Mouse (Mus musculus): ENCODE measurements around the gene Cdk2. TPM values are rescaled to one million over a fixed set of nuclear protein-coding genes. Genes with fewer than 3 reads are reported as not detected.

Cdk2 gene
- polyA plus RNA-seq, 1 experiment, result not detected

DNA sequence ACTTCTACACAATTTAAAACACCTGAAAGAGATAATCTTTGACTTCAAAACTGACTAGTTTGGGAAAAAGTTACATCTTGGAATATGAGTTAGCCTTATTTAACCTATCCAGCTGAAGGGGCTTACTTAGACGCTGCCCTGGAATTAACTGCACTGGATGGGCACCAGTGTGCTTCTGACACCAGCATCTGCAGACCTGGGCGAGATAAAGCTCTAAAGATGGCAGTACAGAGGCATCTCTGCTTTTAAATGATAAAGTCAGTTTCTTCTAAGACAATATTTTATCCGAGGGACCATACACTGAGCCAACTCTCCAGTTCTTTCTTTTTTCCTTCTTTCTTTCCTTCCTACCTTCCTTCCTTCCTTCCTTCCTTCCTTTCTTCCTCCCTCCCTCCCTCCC lies 40.0 kb downstream of the Cdk2 start:
- Histone ChIP-seq H3K4me3 (ENCODE audit: insufficient read depth, low read depth, low read length) (no peak overlapping the region), H3K4me1 (ENCODE audit: control insufficient read depth, insufficient read depth, low read length) (no peaks in the 10 kb centered on the region), H3K27ac (ENCODE audit: insufficient read depth, low read depth, low read length) (no peak overlapping the region)
- 81% methylated on average over 3 of the region's 3 CpGs for WGBS
- no peak for TF ChIP-seq POLR2A (IDR thresholded peaks at IDR 0.05; ENCODE audit: insufficient read depth, low read depth, low read length)
- TF ChIP-seq CTCF (IDR thresholded peaks at IDR 0.05; ENCODE audit: insufficient read depth, low read depth, low read length), result no peak

DNA sequence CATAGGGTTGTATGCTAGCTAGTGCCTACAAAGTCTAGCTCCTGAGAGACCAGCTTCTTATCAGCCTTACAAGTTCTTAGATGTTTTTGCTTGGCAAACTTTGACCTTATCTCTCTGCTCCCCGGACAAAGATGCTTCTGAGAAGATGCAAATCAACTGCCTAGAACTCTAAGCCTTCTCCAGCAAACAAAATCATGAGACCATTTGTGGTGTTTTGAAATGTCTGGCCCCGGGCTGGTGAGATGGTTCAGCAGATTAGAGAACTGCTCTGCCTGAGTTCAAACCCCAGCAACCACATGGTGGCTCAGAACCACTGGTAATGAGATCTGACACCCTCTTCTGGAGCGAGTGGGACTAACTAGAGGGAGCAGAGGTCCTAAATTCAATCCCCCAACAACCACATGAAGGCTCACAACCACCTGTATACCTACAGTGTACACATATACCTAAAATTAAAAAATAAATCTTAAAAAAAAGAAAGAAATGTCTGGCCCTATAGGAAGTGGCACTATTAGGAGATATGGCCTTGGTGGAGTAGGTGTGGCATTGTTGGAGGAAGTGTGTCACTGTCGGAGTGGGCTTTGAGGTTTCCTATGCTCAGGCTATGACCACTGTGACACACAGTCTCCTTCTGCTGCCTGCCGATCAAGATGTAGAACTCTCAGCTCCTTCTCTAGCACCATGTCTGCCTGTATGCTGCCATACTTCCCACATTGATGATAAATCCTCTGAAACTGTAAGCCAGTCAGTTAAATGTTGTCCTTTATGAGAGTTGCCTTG lies 41.2 kb downstream of the Cdk2 start:
- TF ChIP-seq POLR2A (IDR thresholded peaks at IDR 0.05; ENCODE audit: insufficient read depth, low read depth, low read length), result no peak
- no peak for TF ChIP-seq CTCF (IDR thresholded peaks at IDR 0.05; ENCODE audit: insufficient read depth, low read depth, low read length)
- no peaks in the 10 kb centered on the region for H3K4me1 ChIP-seq (ENCODE audit: control insufficient read depth, insufficient read depth, low read length)
- WGBS, result 75% methylated on average over 5 of the region's 5 CpGs
- no peak overlapping the region for H3K4me3 ChIP-seq (ENCODE audit: insufficient read depth, low read depth, low read length)
- no peak overlapping the region for H3K27ac ChIP-seq (ENCODE audit: insufficient read depth, low read depth, low read length)

DNA sequence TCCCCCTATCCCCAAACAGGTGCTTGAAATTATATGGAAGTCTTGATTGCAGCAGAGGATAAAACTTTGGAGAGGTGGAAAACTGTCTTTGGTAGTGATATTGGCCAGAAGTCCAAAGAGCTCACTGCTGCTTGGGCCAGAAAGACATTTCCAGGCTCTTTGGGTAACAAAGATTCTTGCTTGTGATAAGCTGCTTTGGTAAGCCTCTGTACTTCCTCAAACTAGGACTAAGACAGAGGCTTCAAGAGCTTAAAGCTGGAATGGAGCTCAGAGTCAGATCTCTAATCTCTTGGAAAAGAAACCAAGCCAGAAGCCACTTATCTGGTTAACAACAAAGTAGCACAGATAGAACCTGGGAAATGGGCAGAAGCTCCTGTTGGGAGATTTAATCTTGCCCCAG lies 42.4 kb downstream of the Cdk2 start:
- TF ChIP-seq CTCF (IDR thresholded peaks at IDR 0.05; ENCODE audit: insufficient read depth, low read depth, low read length) (no peak), POLR2A (IDR thresholded peaks at IDR 0.05; ENCODE audit: insufficient read depth, low read depth, low read length) (no peak)
- Histone ChIP-seq H3K4me3 (ENCODE audit: insufficient read depth, low read depth, low read length) (no peak overlapping the region), H3K27ac (ENCODE audit: insufficient read depth, low read depth, low read length) (no peak overlapping the region), H3K4me1 (ENCODE audit: control insufficient read depth, insufficient read depth, low read length) (no peaks in the 10 kb centered on the region)

DNA sequence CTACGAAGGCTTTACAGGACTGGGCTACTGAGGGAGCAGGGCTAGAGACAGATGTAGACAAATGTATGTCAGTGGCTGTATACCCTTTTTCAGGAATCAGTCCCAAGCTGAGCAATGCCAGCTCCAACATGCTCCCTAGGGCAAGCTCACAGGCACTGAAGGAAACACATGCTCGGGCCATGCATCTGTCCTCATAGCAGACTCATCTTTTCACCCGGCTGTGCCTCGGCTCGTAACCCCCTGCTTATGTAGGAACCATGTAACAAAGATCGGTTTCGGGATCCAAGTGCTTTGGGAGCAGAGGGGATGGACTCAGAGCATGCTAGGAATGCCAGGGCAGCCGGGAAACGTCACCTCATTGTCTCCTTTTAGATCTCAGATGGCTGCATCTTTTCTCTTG lies 45.3 kb downstream of the Cdk2 start:
- WGBS, result 69% methylated on average over 9 of the region's 9 CpGs

DNA sequence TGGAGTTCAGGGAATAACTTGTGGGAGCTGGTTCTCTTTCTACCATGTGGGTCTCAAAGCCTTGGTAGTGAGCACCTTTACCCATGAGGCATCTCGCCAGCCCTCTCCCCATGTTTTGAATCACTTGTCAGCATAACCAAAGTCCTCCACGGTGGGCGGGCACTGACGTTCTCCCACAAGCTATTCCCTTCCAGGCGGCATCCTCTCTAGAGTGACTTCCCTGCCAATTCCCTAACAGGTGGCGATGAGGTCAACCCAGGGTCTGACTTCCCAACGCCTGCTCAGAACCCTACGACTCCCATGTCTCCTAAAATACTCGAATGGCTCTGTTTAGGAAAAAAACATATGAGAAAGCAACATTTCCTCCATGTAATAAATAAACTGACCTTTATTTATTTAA lies 47.0 kb downstream of the Cdk2 start:
- Histone ChIP-seq H3K4me3 (ENCODE audit: insufficient read depth, low read depth, low read length) (no peak overlapping the region), H3K4me1 (ENCODE audit: control insufficient read depth, insufficient read depth, low read length) (no peaks in the 10 kb centered on the region), H3K27ac (ENCODE audit: insufficient read depth, low read depth, low read length) (no peak overlapping the region)
- WGBS, result 66% methylated on average over 9 of the region's 9 CpGs
- TF ChIP-seq CTCF (IDR thresholded peaks at IDR 0.05; ENCODE audit: insufficient read depth, low read depth, low read length) (no peak), POLR2A (IDR thresholded peaks at IDR 0.05; ENCODE audit: insufficient read depth, low read depth, low read length) (no peak)

More for the DNA sequence above, 45.3 kb downstream of the Cdk2 start:
- no peak for TF ChIP-seq POLR2A (IDR thresholded peaks at IDR 0.05; ENCODE audit: insufficient read depth, low read depth, low read length)
- TF ChIP-seq CTCF (IDR thresholded peaks at IDR 0.05; ENCODE audit: insufficient read depth, low read depth, low read length), result no peak
- no peak overlapping the region for H3K27ac ChIP-seq (ENCODE audit: insufficient read depth, low read depth, low read length)
- H3K4me1 ChIP-seq (ENCODE audit: control insufficient read depth, insufficient read depth, low read length), result no peaks in the 10 kb centered on the region
- no peak overlapping the region for H3K4me3 ChIP-seq (ENCODE audit: insufficient read depth, low read depth, low read length)

DNA sequence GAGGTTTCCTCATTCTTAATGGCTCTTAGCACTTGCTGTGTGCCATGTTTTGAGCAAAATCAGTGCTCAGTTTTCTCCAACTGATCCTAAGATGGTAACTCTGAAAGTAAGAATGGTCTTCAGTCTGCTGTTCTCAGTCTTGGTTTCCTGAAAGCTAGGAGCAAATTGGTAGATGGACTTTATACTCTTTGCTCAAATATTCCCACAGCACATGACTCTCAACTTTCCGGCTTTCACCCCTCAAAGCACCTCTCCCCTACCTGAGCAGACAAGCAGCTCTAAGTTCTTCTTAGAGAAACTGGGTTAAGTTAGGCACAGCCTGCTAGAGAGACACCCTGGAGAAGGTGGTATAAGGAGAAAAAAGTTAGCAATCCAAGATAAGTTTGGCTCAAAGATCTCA lies 48.1 kb downstream of the Cdk2 start:
- TF ChIP-seq CTCF (IDR thresholded peaks at IDR 0.05; ENCODE audit: insufficient read depth, low read depth, low read length), result no peak
- no peak for TF ChIP-seq POLR2A (IDR thresholded peaks at IDR 0.05; ENCODE audit: insufficient read depth, low read depth, low read length)
- 94% methylated on average over 1 of the region's 1 CpGs for WGBS
- Histone ChIP-seq H3K27ac (ENCODE audit: insufficient read depth, low read depth, low read length) (no peak overlapping the region), H3K4me3 (ENCODE audit: insufficient read depth, low read depth, low read length) (no peak overlapping the region), H3K4me1 (ENCODE audit: control insufficient read depth, insufficient read depth, low read length) (no peaks in the 10 kb centered on the region)

DNA sequence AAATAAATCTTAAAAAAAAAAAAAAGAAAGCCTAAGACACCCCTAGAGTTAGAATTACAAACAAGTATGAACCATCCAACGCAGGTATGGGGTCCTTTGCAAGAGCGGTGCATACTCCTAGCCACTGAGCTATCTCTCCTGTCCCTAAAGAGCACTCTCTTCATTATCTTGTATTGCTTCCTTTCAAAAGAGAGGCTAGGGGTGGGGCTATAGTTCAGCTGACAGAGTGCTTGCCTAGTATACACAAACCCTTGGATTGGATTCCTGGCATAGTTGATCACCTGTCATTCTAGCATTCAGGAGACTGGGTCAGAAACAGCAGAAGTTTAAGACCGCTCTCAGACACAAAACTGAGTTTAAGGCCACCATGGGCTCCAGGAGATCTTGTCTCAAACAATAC lies 49.6 kb downstream of the Cdk2 start:
- H3K4me3 ChIP-seq (ENCODE audit: insufficient read depth, low read depth, low read length), result no peak overlapping the region
- H3K4me1 ChIP-seq (ENCODE audit: control insufficient read depth, insufficient read depth, low read length), result no peaks in the 10 kb centered on the region
- TF ChIP-seq POLR2A (IDR thresholded peaks at IDR 0.05; ENCODE audit: insufficient read depth, low read depth, low read length) (no peak), CTCF (IDR thresholded peaks at IDR 0.05; ENCODE audit: insufficient read depth, low read depth, low read length) (no peak)
- 96% methylated on average over 3 of the region's 3 CpGs for WGBS
- no peak overlapping the region for H3K27ac ChIP-seq (ENCODE audit: insufficient read depth, low read depth, low read length)

DNA sequence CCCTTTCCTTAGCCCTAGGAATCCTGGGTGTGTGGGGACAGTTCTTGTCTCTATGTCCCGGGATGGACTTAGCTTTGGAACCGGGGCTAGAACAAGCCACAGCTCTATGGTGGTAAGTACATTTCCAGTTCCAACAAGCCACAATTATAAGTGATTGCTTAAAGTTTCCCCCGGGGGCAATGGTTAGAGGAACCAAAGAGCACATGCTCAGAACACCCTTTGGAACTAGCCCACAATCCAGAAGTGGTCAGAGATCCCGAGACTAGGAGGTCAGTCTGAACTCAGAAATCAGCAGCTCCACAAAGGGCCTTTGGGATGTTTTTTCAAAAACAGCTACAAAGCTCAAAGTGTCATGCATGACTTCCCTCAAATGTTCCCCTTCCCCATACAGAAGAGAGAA lies 51.0 kb downstream of the Cdk2 start:
- H3K27ac ChIP-seq (ENCODE audit: insufficient read depth, low read depth, low read length), result no peak overlapping the region
- no peaks in the 10 kb centered on the region for H3K4me1 ChIP-seq (ENCODE audit: control insufficient read depth, insufficient read depth, low read length)
- no peak overlapping the region for H3K4me3 ChIP-seq (ENCODE audit: insufficient read depth, low read depth, low read length)
- no peak for TF ChIP-seq CTCF (IDR thresholded peaks at IDR 0.05; ENCODE audit: insufficient read depth, low read depth, low read length)
- TF ChIP-seq POLR2A (IDR thresholded peaks at IDR 0.05; ENCODE audit: insufficient read depth, low read depth, low read length), result no peak
- WGBS, result 65% methylated on average over 4 of the region's 4 CpGs

Other genes starting within 250 kb of the Cdk2 start
- 236 and 251 TPM in 2 replicates for gene Smarcc2, start 245.8 kb downstream of the Cdk2 start, polyA plus RNA-seq (2012; ENCODE audit: insufficient read depth, insufficient read length, low replicate concordance, missing spikeins)
- gene Myl6, start 210.9 kb downstream of the Cdk2 start, polyA plus RNA-seq (2012; ENCODE audit: insufficient read depth, insufficient read length, low replicate concordance, missing spikeins), result not detected in 2 replicates
- gene Myl6b, start 206.3 kb downstream of the Cdk2 start, polyA plus RNA-seq (2012; ENCODE audit: insufficient read depth, insufficient read length, low replicate concordance, missing spikeins), result not detected in 2 replicates
- gene Esyt1, start 179.2 kb downstream of the Cdk2 start, polyA plus RNA-seq (2012; ENCODE audit: insufficient read depth, insufficient read length, low replicate concordance, missing spikeins), result not detected in 2 replicates
- gene Zc3h10, start 157.3 kb downstream of the Cdk2 start, polyA plus RNA-seq (2012; ENCODE audit: insufficient read depth, insufficient read length, low replicate concordance, missing spikeins), result not detected in 2 replicates
- not detected in 2 replicates for gene Rpl41, start 155.7 kb downstream of the Cdk2 start, polyA plus RNA-seq (2012; ENCODE audit: insufficient read depth, insufficient read length, low replicate concordance, missing spikeins)
- not detected in 2 replicates for gene Pa2g4, start 139.0 kb downstream of the Cdk2 start, polyA plus RNA-seq (2012; ENCODE audit: insufficient read depth, insufficient read length, low replicate concordance, missing spikeins)
- gene Erbb3, start 115.4 kb downstream of the Cdk2 start, polyA plus RNA-seq (2012; ENCODE audit: insufficient read depth, insufficient read length, low replicate concordance, missing spikeins), result not detected in 2 replicates
- not detected in 2 replicates for gene Rps26, start 78.3 kb downstream of the Cdk2 start, polyA plus RNA-seq (2012; ENCODE audit: insufficient read depth, insufficient read length, low replicate concordance, missing spikeins)
- gene Ikzf4, start 59.0 kb downstream of the Cdk2 start, polyA plus RNA-seq (2012; ENCODE audit: insufficient read depth, insufficient read length, low replicate concordance, missing spikeins), result not detected in 2 replicates
- not detected in 2 replicates for gene Suox, start 31.0 kb downstream of the Cdk2 start, polyA plus RNA-seq (2012; ENCODE audit: insufficient read depth, insufficient read length, low replicate concordance, missing spikeins)
- gene Rab5b, start 8.8 kb downstream of the Cdk2 start, polyA plus RNA-seq (2012; ENCODE audit: insufficient read depth, insufficient read length, low replicate concordance, missing spikeins), result not detected in 2 replicates
- gene Pmel, start 836 bp downstream of the Cdk2 start, polyA plus RNA-seq (2012; ENCODE audit: insufficient read depth, insufficient read length, low replicate concordance, missing spikeins), result not detected in 2 replicates
- gene Dgka, start 39.8 kb upstream of the Cdk2 start, polyA plus RNA-seq (2012; ENCODE audit: insufficient read depth, insufficient read length, low replicate concordance, missing spikeins), result 167 TPM in 1 of 2 replicates, not detected in the other
- not detected in 2 replicates for gene Pym1, start 42.9 kb upstream of the Cdk2 start, polyA plus RNA-seq (2012; ENCODE audit: insufficient read depth, insufficient read length, low replicate concordance, missing spikeins)
- gene Mmp19, start 85.9 kb upstream of the Cdk2 start, polyA plus RNA-seq (2012; ENCODE audit: insufficient read depth, insufficient read length, low replicate concordance, missing spikeins), result not detected in 2 replicates
- not detected in 2 replicates for gene Dnajc14, start 99.0 kb upstream of the Cdk2 start, polyA plus RNA-seq (2012; ENCODE audit: insufficient read depth, insufficient read length, low replicate concordance, missing spikeins)
- gene Tmem198b, start 99.3 kb upstream of the Cdk2 start, polyA plus RNA-seq (2012; ENCODE audit: insufficient read depth, insufficient read length, low replicate concordance, missing spikeins), result not detected in 2 replicates
- not detected in 2 replicates for gene Sarnp, start 112.3 kb upstream of the Cdk2 start, polyA plus RNA-seq (2012; ENCODE audit: insufficient read depth, insufficient read length, low replicate concordance, missing spikeins)
- gene Ormdl2, start 116.6 kb upstream of the Cdk2 start, polyA plus RNA-seq (2012; ENCODE audit: insufficient read depth, insufficient read length, low replicate concordance, missing spikeins), result not detected in 2 replicates
- not detected in 2 replicates for gene Gdf11, start 186.7 kb upstream of the Cdk2 start, polyA plus RNA-seq (2012; ENCODE audit: insufficient read depth, insufficient read length, low replicate concordance, missing spikeins)
- not detected in 2 replicates for gene Cd63, start 196.0 kb upstream of the Cdk2 start, polyA plus RNA-seq (2012; ENCODE audit: insufficient read depth, insufficient read length, low replicate concordance, missing spikeins)
- not detected in 2 replicates for gene Rdh5, start 217.9 kb upstream of the Cdk2 start, polyA plus RNA-seq (2012; ENCODE audit: insufficient read depth, insufficient read length, low replicate concordance, missing spikeins)
- gene Bloc1s1, start 219.0 kb upstream of the Cdk2 start, polyA plus RNA-seq (2012; ENCODE audit: insufficient read depth, insufficient read length, low replicate concordance, missing spikeins), result not detected in 2 replicates
- not detected in 2 replicates for gene Itga7, start 228.8 kb upstream of the Cdk2 start, polyA plus RNA-seq (2012; ENCODE audit: insufficient read depth, insufficient read length, low replicate concordance, missing spikeins)